Mouse (Mus musculus) ES-Bruce4 (cell line): ENCODE results near the gene Lrrc52. TPM values are rescaled to one million over a fixed set of nuclear protein-coding genes. Genes with fewer than 3 reads are reported as not detected.
A peak's percentile ranks its signal among the peaks of the same experiment; 100 is the strongest.

Experiments used
- H3K27ac ChIP-seq: 2 replicates; pipeline ENCODE4 v1.5.1; 2012; ENCODE audit warnings: low read length, inconsistent platforms; ENCODE audit not compliant: insufficient read depth
- H3K27me3 ChIP-seq: 2 replicates; pipeline ENCODE4 v1.6.1; 2012; ENCODE audit warnings: mild to moderate bottlenecking, low read length, inconsistent platforms; ENCODE audit not compliant: control insufficient read depth, poor library complexity, insufficient read depth, severe bottlenecking
- H3K36me3 ChIP-seq: 2 replicates; pipeline ENCODE4 v1.6.1; 2012; ENCODE audit warnings: inconsistent platforms, mild to moderate bottlenecking, low read length, moderate library complexity; ENCODE audit not compliant: control insufficient read depth, poor library complexity, insufficient read depth, severe bottlenecking
- H3K4me1 ChIP-seq: one replicate; pipeline ENCODE4 v1.8.1; 2011; ENCODE audit warnings: low read length; ENCODE audit not compliant: control insufficient read depth, insufficient read depth
- H3K4me3 ChIP-seq: 2 replicates; pipeline ENCODE4 v1.5.1; 2011; ENCODE audit warnings: low read depth, mild to moderate bottlenecking, low read length
- H3K9ac ChIP-seq: 2 replicates; pipeline ENCODE4 v1.6.1; 2012; ENCODE audit warnings: low read depth, mild to moderate bottlenecking, inconsistent platforms; ENCODE audit not compliant: poor library complexity, severe bottlenecking
- H3K9me3 ChIP-seq: replicated peaks from 2 replicates; pipeline ENCODE4 v1.6.1; 2012; ENCODE audit warnings: mild to moderate bottlenecking, low read length, inconsistent platforms; ENCODE audit not compliant: control insufficient read depth, poor library complexity, insufficient read depth, severe bottlenecking
- CTCF ChIP-seq: IDR thresholded peaks from one replicate; pipeline ENCODE4 v1.8.1; 2011; ENCODE audit warnings: low read depth, low read length
- EP300 ChIP-seq: IDR thresholded peaks from 2 replicates; pipeline ENCODE4 v1.6.1; 2011; ENCODE audit warnings: low read depth, low read length; ENCODE audit not compliant: insufficient read depth
- POLR2A ChIP-seq: IDR thresholded peaks from one replicate; pipeline ENCODE4 v1.8.1; 2011; ENCODE audit warnings: low read length; ENCODE audit not compliant: insufficient read depth
- polyA plus RNA-seq: library from polyadenylated mRNA; stranded (reverse); fragments of >200 nt; gene quantifications from 2 replicates; pipeline ENCODE4 v1.2.4, GENCODE M21; 2011; ENCODE audit warnings: low read depth; ENCODE audit not compliant: missing spikeins, insufficient read depth, insufficient read length

Gene Lrrc52
- polyA plus RNA-seq, 1 experiment = not detected

- H3K27me3 ChIP-seq = no peaks in the 10 kb centered on the region
- H3K27ac ChIP-seq = no peak overlapping the region
- peaks cover 4% of the 10 kb centered on the region for H3K4me1 ChIP-seq
These were observed 20.1 kb downstream of the Lrrc52 start for GRCm38 (mm10) chr1:167446516-167446915.

GRCm38 (mm10) chr1:167445167-167445566, 21.4 kb downstream of the Lrrc52 start:
- H3K27me3 ChIP-seq = no peaks in the 10 kb centered on the region; the same call in 1 of the 2 replicates
- no peak overlapping the region for H3K9ac ChIP-seq
- H3K4me3 ChIP-seq = no peak overlapping the region
- H3K27ac ChIP-seq = no peak overlapping the region
- H3K9me3 ChIP-seq = no peaks in the 10 kb centered on the region
- H3K36me3 ChIP-seq = no peaks in the 10 kb centered on the region
- no peak for TF ChIP-seq EP300
- no peak for TF ChIP-seq POLR2A
- no peak for TF ChIP-seq CTCF
- H3K4me1 ChIP-seq = peaks cover 4% of the 10 kb centered on the region

More at GRCm38 (mm10) chr1:167446516-167446915, 20.1 kb downstream of the Lrrc52 start:
- H3K36me3 ChIP-seq = no peaks in the 10 kb centered on the region
- H3K9ac ChIP-seq = no peak overlapping the region
- H3K9me3 ChIP-seq = no peaks in the 10 kb centered on the region
- TF ChIP-seq CTCF = peak; percentile 16
- no peak for TF ChIP-seq EP300
- TF ChIP-seq POLR2A = no peak
- H3K4me3 ChIP-seq = no peak overlapping the region

GRCm38 (mm10) chr1:167438231-167438885, 28.2 kb downstream of the Lrrc52 start:
- Histone ChIP-seq H3K4me3 (no peak overlapping the region), H3K9me3 (no peaks in the 10 kb centered on the region), H3K27ac (no peak overlapping the region), H3K36me3 (no peaks in the 10 kb centered on the region), H3K9ac (no peak overlapping the region), H3K27me3 (no peaks in the 10 kb centered on the region; the same call in 1 of the 2 replicates), H3K4me1 (no peaks in the 10 kb centered on the region)
- TF ChIP-seq POLR2A (no peak), EP300 (no peak), CTCF (no peak)

DNA sequence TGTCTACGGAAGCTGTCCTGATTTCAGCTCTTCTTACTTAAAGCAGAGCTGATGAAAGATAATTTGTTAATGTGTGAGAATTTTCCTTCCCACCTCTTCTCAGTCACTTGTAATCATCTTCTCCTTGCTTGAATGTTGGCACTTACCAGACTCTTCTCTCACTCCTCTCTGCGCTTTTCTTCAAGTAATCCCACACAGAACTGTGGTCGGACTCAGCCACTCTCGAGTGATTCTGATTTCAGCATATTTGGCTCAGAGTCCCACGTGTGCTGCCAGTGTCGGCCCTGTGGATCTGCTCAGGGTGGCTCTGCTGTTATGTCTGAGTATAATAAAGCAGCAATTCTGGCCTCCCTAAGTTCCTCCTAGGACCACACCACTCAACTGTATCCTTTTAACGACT, 29.5 kb downstream of the Lrrc52 start:
- H3K36me3 ChIP-seq = no peaks in the 10 kb centered on the region
- TF ChIP-seq EP300 (no peak), CTCF (no peak), POLR2A (no peak)
- H3K9me3 ChIP-seq = no peaks in the 10 kb centered on the region
- no peaks in the 10 kb centered on the region for H3K4me1 ChIP-seq
- H3K9ac ChIP-seq = no peak overlapping the region
- no peak overlapping the region for H3K27ac ChIP-seq
- H3K27me3 ChIP-seq = no peaks in the 10 kb centered on the region; the same call in 1 of the 2 replicates
- no peak overlapping the region for H3K4me3 ChIP-seq

DNA sequence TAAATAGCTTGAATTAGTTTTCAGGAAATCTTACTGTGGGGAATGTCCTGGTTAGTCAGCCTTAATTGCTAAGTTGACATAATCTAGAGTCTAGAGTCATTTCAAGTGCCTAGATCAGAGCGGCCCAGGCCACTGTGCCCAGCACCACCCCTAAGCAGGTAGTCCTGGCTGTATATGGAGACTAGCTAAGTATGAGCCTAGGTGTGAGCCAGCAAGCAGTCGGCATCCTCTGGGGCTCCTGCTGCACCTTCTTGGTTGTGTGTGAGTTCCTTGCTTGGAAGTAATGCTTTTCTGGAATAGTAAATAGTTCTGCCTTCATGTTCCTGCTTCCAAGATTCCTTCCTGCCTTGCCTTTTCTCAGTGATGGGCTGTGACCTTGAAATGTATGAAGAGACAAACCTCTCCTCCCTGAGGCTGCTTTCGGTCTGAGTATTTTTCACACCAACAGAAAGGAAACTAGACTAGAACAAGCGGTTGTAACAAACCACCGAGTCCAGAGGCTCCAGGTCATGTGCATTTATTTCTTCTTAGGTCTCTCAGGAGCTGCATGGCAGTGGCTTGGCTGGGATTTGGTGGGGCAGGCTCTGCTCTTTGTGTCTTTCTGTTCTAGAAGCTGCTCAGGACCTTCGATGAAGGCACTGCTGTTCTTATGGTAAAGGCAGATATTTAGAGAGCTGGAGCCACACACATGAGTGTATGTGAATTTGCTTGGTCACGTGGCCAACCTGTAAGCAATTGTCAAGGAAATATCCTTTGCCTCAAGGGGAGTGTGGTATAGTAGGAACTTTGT, 30.2 kb downstream of the Lrrc52 start:
- no peaks in the 10 kb centered on the region for H3K4me1 ChIP-seq
- no peaks in the 10 kb centered on the region for H3K36me3 ChIP-seq
- H3K27ac ChIP-seq = no peak overlapping the region
- no peak overlapping the region for H3K9ac ChIP-seq
- H3K4me3 ChIP-seq = no peak overlapping the region
- TF ChIP-seq EP300 (no peak), CTCF (no peak), POLR2A (no peak)
- H3K27me3 ChIP-seq = no peaks in the 10 kb centered on the region; the same call in 1 of the 2 replicates
- no peaks in the 10 kb centered on the region for H3K9me3 ChIP-seq

DNA sequence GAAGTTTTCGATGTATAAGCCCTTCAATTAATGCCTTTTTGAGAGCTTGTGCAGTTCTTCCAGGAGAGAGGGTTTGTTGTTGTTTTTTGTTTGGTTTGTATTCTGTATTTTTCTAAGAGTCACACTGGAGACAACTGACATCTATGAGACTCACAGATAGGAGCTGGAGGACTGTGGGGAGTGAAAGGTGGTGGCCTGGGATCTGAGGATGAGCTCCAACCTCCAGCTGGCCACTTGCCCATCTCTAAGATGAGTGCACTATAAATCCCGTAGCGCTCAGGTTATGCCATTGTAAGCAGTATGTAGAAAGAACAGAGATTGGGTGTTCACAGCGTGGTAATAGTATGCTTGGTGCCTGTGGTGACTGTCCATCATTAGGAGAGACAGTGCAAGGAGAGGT, 31.6 kb downstream of the Lrrc52 start:
- no peaks in the 10 kb centered on the region for H3K36me3 ChIP-seq
- no peaks in the 10 kb centered on the region for H3K4me1 ChIP-seq
- TF ChIP-seq EP300 (no peak), CTCF (no peak), POLR2A (no peak)
- no peak overlapping the region for H3K27ac ChIP-seq
- no peaks in the 10 kb centered on the region for H3K27me3 ChIP-seq
- no peak overlapping the region for H3K9ac ChIP-seq
- no peak overlapping the region for H3K4me3 ChIP-seq
- H3K9me3 ChIP-seq = no peaks in the 10 kb centered on the region
